Mouse (Mus musculus) heart, adult 18-20 months (tissue): ENCODE measurements around the gene Anapc1. TPM values are rescaled to one million over a fixed set of nuclear protein-coding genes. Genes with fewer than 3 reads are reported as not detected.

Experiments used
- DNase-seq, 2 experiments: peaks; one replicate each; pipeline ENCODE4 v3.0.0; 2021 to 2022; ENCODE audit warnings: mixed read lengths in 1 of 2
- total RNA-seq, 2 experiments: library from RNA; stranded (reverse); gene quantifications; 2 replicates each; pipeline ENCODE4 v1.2.3; 2021

The Anapc1 gene
- total RNA-seq, 2 experiments from 2014 or later = 36.6 to 43.3 TPM

DNA sequence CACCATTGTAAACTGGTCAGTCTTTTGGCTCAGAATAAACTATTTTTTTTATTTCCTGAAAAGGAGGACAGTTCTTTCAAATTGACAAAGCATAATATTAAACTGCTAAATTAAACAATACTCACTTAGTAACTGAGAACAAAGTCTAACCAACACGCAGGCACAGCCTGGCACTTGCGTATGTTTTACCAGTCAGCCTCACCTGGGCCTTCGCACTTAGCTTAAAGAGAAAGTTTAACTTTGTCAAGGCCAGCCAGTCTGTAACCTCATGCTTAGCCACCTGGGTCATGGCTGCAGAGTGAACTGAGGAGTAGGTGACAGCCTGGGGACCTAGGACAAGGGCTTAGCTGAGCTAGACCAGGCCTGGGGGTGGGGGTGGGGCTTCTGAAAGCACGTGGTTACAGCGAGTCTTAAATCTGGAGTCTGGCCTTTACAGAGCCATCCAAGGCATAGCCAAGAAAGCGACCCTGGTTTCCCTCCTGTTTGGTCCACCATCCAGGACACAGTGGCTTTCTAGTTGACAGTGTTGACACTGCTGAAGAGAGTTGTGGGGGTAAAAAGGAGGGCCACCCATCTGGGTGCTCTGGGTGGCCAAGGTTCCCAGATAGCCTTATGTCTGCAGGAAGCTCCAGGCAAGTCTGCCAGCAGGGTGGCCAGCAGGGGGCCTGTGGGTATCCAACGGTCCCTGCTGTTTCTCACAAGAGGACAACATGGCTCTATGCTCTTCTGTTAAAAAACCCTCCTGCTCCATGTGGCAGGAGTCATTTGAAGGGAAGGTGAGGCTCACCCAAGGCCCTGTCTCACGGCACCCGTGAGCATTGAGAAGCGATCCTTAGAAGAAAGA is 120.7 kb downstream of the Anapc1 start:
- no peak for DNase-seq

DNA sequence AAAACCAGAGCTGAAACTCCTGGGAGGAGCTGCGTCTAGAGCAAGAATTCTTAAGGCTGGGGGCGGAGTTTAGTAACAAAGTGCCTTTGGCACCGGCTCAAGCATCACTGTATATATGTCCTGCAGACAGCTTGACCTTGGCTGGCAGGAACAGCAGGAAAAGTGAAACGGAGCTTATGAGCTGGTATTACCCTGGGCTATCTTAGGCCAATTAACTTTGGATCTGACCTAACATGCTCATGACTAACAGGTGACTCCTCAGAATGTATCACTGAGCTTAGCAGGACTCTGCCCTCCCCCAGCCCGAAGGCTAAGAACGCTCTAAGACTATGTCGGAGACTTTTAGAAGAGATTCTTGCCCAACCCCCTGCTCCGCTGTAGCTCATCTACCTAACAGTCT is 121.3 kb downstream of the Anapc1 start:
- DNase-seq = no peak

DNA sequence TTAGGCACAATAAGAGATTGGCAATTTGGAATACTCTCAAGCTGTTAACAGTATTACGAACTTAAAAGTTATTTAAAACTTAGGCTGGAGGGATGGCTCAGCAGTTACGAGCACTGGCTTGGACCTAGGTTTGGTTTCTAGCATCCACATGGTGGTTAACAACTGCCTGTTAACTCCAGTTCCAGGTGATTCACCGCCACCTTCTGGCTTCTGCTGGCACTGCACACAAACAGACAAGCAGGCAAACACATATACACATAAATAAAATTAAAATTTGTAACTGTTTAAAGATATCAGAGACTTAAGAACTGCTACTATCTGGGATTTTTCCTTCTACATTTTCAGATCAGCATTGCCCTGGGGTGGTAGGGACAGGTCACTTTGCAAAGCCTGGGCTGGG is 123.0 kb downstream of the Anapc1 start:
- DNase-seq = no peak

Other genes starting within 250 kb of the Anapc1 start
- not detected for gene Spdye4c, start 96.2 kb downstream of the Anapc1 start, total RNA-seq
- 1 to 10 TPM; 6.3 to 7.3 TPM for gene Mertk, start 11.6 kb upstream of the Anapc1 start, total RNA-seq
- 10 to 100 TPM; 20.4 to 21.8 TPM for gene Tmem87b, start 130.7 kb upstream of the Anapc1 start, total RNA-seq
- under 1 TPM; 0.47 to 0.72 TPM for gene Fbln7, start 175.6 kb upstream of the Anapc1 start, total RNA-seq